ENCODE assay signal across 14 mouse cellular contexts in genomic region chr13:78872582-78872981, GRCm38 (mm10).
DNase-seq lines count a peak whose midpoint lies in the region; ATAC-seq and TF ChIP-seq lines count a peak whose summit lies in the region.
"Had no signal": no experiment of that assay in that cellular context is flagged by ENCODE, and none has a peak within 500 bp of the region (broad histone marks: within the 10 kb centered on the region; RNA-seq: fewer than 3 reads in every experiment).

No protein-coding gene starts in this region.

- no peak for ATAC-seq in midbrain, embryonic 15.5 days (replicated peaks)
- no peak for ATAC-seq in hindbrain, embryonic 16.5 days
- ATAC-seq: intestine, postnatal 0 days had no signal

- DNase-seq in midbrain, embryonic 10.5 days (ENCODE audit: low spot score) = no peak
- peak; percentile 3 for DNase-seq in embryo, embryonic 11.5 days (ENCODE audit: low read depth, low spot score)
- DNase-seq in retina, embryonic 14.5 days (ENCODE audit: low spot score) = peak; percentile 13
- no peak for DNase-seq in layer of hippocampus, adult 2 months (ENCODE audit: low spot score in 2 of 2)
- DNase-seq in MN1 (ENCODE audit: low spot score) = no peak
- DNase-seq: cerebellum, postnatal 14 days; heart, postnatal 36 days; lung, postnatal 10 days; right cerebral cortex, postnatal 25 days had no signal

- TF ChIP-seq CTCF in layer of hippocampus, adult 2 months (conservative IDR thresholded peaks at IDR 0.05) = no peak

- 61% methylated on average over 5 of the region's 5 CpGs for WGBS in midbrain, embryonic 10.5 days
- 45% methylated on average over 5 of the region's 5 CpGs for WGBS in midbrain, embryonic 15.5 days
- WGBS in hindbrain, embryonic 16.5 days = 33% methylated on average over 5 of the region's 5 CpGs

- H3K4me2 ChIP-seq in midbrain, embryonic 15.5 days = no peak overlapping the region
- peak overlapping the region; percentile 24; the same call in 1 of the 2 replicates for H3K4me2 ChIP-seq in hindbrain, embryonic 16.5 days (ENCODE audit: low read length)
- H3K4me2 ChIP-seq: heart, embryonic 13.5 days had no signal

- H3K36me3 ChIP-seq in midbrain, embryonic 10.5 days = no peaks in the 10 kb centered on the region
- H3K36me3 ChIP-seq in midbrain, embryonic 15.5 days (replicated peaks) = no peaks in the 10 kb centered on the region
- no peaks in the 10 kb centered on the region for H3K36me3 ChIP-seq in hindbrain, embryonic 16.5 days (ENCODE audit: control insufficient read depth, insufficient read depth, low read length)
- H3K36me3 ChIP-seq: heart, embryonic 13.5 days had no signal

- H3K9ac ChIP-seq in midbrain, embryonic 15.5 days = no peak overlapping the region
- H3K9ac ChIP-seq in hindbrain, embryonic 16.5 days (ENCODE audit: low read depth, low read length) = no peak overlapping the region
- H3K9ac ChIP-seq: heart, embryonic 13.5 days had no signal

- H3K27me3 ChIP-seq in midbrain, embryonic 10.5 days (ENCODE audit: low read depth, poor library complexity, severe bottlenecking) = no peaks in the 10 kb centered on the region
- no peaks in the 10 kb centered on the region for H3K27me3 ChIP-seq in midbrain, embryonic 15.5 days (replicated peaks)
- H3K27me3 ChIP-seq in hindbrain, embryonic 16.5 days (replicated peaks; ENCODE audit: control insufficient read depth, insufficient read depth, low read length) = no peaks in the 10 kb centered on the region
- H3K27me3 ChIP-seq: heart, embryonic 13.5 days had no signal

- H3K27ac ChIP-seq in midbrain, embryonic 10.5 days (replicated peaks) = peak overlapping the region; percentile 42; the same call in 1 of the 2 replicates
- H3K27ac ChIP-seq in midbrain, embryonic 15.5 days = no peak overlapping the region
- H3K27ac ChIP-seq in hindbrain, embryonic 16.5 days (ENCODE audit: low read depth, low read length) = no peak overlapping the region
- H3K27ac ChIP-seq in layer of hippocampus, adult 2 months = no peak overlapping the region
- H3K27ac ChIP-seq: heart, embryonic 13.5 days; stomach, postnatal 0 days had no signal

- H3K4me1 ChIP-seq in midbrain, embryonic 10.5 days = peaks cover 10% of the 10 kb centered on the region
- H3K4me1 ChIP-seq in midbrain, embryonic 15.5 days = no peaks in the 10 kb centered on the region
- H3K4me1 ChIP-seq in hindbrain, embryonic 16.5 days (ENCODE audit: control insufficient read depth, insufficient read depth, low read depth, low read length) = no peaks in the 10 kb centered on the region
- H3K4me1 ChIP-seq: heart, embryonic 13.5 days had no signal

- H3K4me3 ChIP-seq in midbrain, embryonic 10.5 days = no peak overlapping the region
- no peak overlapping the region for H3K4me3 ChIP-seq in midbrain, embryonic 15.5 days
- H3K4me3 ChIP-seq in hindbrain, embryonic 16.5 days (ENCODE audit: low read length) = no peak overlapping the region
- H3K4me3 ChIP-seq in layer of hippocampus, adult 2 months = no peak overlapping the region
- H3K4me3 ChIP-seq: heart, embryonic 13.5 days had no signal

- H3K9me3 ChIP-seq in midbrain, embryonic 10.5 days (replicated peaks) = no peaks in the 10 kb centered on the region
- no peaks in the 10 kb centered on the region for H3K9me3 ChIP-seq in midbrain, embryonic 15.5 days
- H3K9me3 ChIP-seq in hindbrain, embryonic 16.5 days (ENCODE audit: control insufficient read depth, low read length) = no peaks in the 10 kb centered on the region
- H3K9me3 ChIP-seq: heart, embryonic 13.5 days had no signal

Comparison
In these comparisons a context has a peak if more than half of its experiments do, and no peak if none do; other contexts are left out.
1. DNase-seq: peak in embryo, embryonic 11.5 days (single experiment) and retina, embryonic 14.5 days (single experiment); none in midbrain, embryonic 10.5 days (single experiment), layer of hippocampus, adult 2 months (0 of 2) and MN1 (single experiment).